Mouse (Mus musculus) small intestine, adult 2 months (tissue): ENCODE results near the gene Tpst2. TPM values are rescaled to one million over a fixed set of nuclear protein-coding genes. Genes with fewer than 3 reads are reported as not detected.
A peak's percentile ranks its signal among the peaks of the same experiment; 100 is the strongest.

ENCODE experiments used
- H3K27ac ChIP-seq: fragments of 200-500 bp; 2 replicates; pipeline ENCODE4 v1.5.1; 2012; ENCODE audit warnings: low read depth, low read length, control low read depth, inconsistent platforms; ENCODE audit not compliant: insufficient read depth
- H3K27me3 ChIP-seq: fragments of 200-500 bp; 2 replicates; pipeline ENCODE4 v1.6.1; 2012; ENCODE audit warnings: mild to moderate bottlenecking, moderate library complexity, low read length, inconsistent platforms; ENCODE audit not compliant: control insufficient read depth, insufficient read depth
- H3K36me3 ChIP-seq: fragments of 200-500 bp; 2 replicates; pipeline ENCODE4 v1.6.1; 2012; ENCODE audit warnings: mild to moderate bottlenecking, low read length, control low read depth, inconsistent platforms; ENCODE audit not compliant: control insufficient read depth, insufficient read depth
- H3K4me1 ChIP-seq: fragments of 200-500 bp; 2 replicates; pipeline ENCODE4 v1.6.1; 2012; ENCODE audit warnings: low read length, inconsistent platforms, mixed read lengths; ENCODE audit not compliant: control insufficient read depth, insufficient read depth, insufficient read length
- H3K4me3 ChIP-seq: fragments of 200-500 bp; 2 replicates; pipeline ENCODE4 v1.5.1; 2012; ENCODE audit warnings: low read depth, mild to moderate bottlenecking, control low read depth, inconsistent platforms, low read length, moderate library complexity
- CTCF ChIP-seq: fragments of 200-500 bp; IDR thresholded peaks from 2 replicates; pipeline ENCODE4 v1.5.1; 2012; ENCODE audit warnings: low read depth, mild to moderate bottlenecking, control low read depth, inconsistent platforms, low read length, moderate library complexity, mixed read lengths; ENCODE audit not compliant: insufficient replicate concordance, insufficient read length; ENCODE audit errors: extremely low read depth
- POLR2A ChIP-seq: fragments of 200-500 bp; IDR thresholded peaks from 2 replicates; pipeline ENCODE4 v1.6.1; 2012; ENCODE audit warnings: low read depth, mild to moderate bottlenecking, control low read depth, inconsistent platforms, low read length, moderate library complexity
- WGBS: fragments of 180-500 bp; shearing (Covaris S2); methylation state at CpG from one replicate; pipeline ENCODE4 v1.1.7; 2018; 5-methylcytosine and 5-hydroxymethylcytosine counted together
- polyA plus RNA-seq: library from polyadenylated mRNA; depleted of rRNA; stranded (reverse); fragments of >200 nt; gene quantifications from 2 replicates; pipeline ENCODE4 v1.2.3, GENCODE M21; 2012

Gene Tpst2
- polyA plus RNA-seq, 1 experiment = 35.4 TPM

DNA sequence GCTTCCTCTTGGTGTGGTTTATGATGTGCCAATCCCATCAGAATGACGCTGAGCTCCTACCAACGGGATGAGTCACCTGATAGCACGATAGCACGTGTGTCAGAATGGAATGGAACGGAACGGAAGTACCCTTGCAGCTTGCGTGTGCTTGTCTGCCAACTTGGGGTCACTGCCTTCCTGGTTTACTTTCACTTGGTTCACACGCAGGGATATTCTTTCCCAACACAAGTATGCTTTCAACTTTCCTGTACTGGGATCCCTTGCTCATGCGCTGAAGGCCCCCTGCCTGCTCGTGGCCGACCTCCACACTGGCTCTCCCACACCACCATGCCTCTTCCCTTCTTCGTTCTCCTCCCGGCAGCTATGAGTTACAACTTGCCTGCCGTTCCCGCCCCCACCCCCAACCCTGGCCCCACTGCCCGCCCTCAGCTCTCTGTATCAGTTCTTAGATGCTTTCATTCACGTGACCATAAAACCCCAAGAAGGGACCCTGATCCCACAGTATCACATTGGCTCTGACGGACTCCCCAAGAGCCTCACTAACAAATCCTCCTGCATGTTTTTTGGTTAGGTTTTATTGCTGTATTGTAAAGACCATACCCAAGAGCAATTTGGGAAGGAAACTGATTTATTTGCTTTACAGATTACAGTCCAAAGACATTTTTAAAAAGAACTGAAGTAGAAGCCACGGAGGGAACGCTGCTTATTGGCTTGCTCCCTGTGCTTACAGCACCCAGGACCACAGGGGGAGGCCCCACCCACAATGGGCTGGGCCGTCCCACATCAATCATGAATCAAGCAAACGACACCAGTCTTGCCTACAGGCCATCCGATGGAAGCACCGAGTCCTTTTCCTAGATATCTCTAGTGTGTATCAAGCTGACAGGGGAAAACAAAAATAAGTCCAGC, 48.4 kb downstream of the Tpst2 start:
- TF ChIP-seq POLR2A (no peak), CTCF (no peak)
- Histone ChIP-seq H3K27me3 (no peaks in the 10 kb centered on the region), H3K27ac (peak overlapping the region; percentile 77), H3K36me3 (peaks cover 10% of the 10 kb centered on the region), H3K4me3 (peak overlapping the region; percentile 51), H3K4me1 (peaks cover 5% of the 10 kb centered on the region)
- 6% methylated on average over 24 of the region's 24 CpGs for WGBS

GRCm38 (mm10) chr5:112325546-112326445, 49.3 kb downstream of the Tpst2 start, which contains the start of gene Tfip11:
TSS of gene Tfip11 (plus strand) at chr5:112326358.
- Histone ChIP-seq H3K27me3 (no peaks in the 10 kb centered on the region), H3K4me1 (peaks cover 5% of the 10 kb centered on the region), H3K27ac (peak within 1 kb of the TSS; percentile 77), H3K36me3 (peaks cover 18% of the 10 kb centered on the region), H3K4me3 (peak within 1 kb of the TSS; percentile 88)
- TF ChIP-seq CTCF (no peak), POLR2A (peak; percentile 50; the same call in 1 of the 2 replicates)
- WGBS = 4% methylated on average over 48 of the region's 48 CpGs

GRCm38 (mm10) chr5:112326446-112327009, 50.0 kb downstream of the Tpst2 start:
- TF ChIP-seq POLR2A (no peak), CTCF (no peak)
- H3K27ac ChIP-seq = peak overlapping the region; percentile 1; the same call in 1 of the 2 replicates
- H3K36me3 ChIP-seq = peaks cover 26% of the 10 kb centered on the region
- H3K27me3 ChIP-seq = no peaks in the 10 kb centered on the region
- 2% methylated on average over 30 of the region's 33 CpGs for WGBS
- peaks cover 5% of the 10 kb centered on the region for H3K4me1 ChIP-seq
- peak overlapping the region; percentile 88 for H3K4me3 ChIP-seq

GRCm38 (mm10) chr5:112327854-112328253, 51.4 kb downstream of the Tpst2 start:
- WGBS = 87% methylated on average over 15 of the region's 15 CpGs
- Histone ChIP-seq H3K4me1 (peaks cover 5% of the 10 kb centered on the region), H3K36me3 (peaks cover 38% of the 10 kb centered on the region), H3K4me3 (no peak overlapping the region), H3K27ac (no peak overlapping the region), H3K27me3 (no peaks in the 10 kb centered on the region)
- TF ChIP-seq CTCF = no peak
- no peak for TF ChIP-seq POLR2A

- Histone ChIP-seq H3K27me3 (no peaks in the 10 kb centered on the region), H3K27ac (no peak overlapping the region), H3K4me3 (no peak overlapping the region), H3K36me3 (peaks cover 59% of the 10 kb centered on the region), H3K4me1 (peaks cover 2% of the 10 kb centered on the region)
- 90% methylated on average over 14 of the region's 14 CpGs for WGBS
- no peak for TF ChIP-seq POLR2A
- TF ChIP-seq CTCF = no peak
Observed at GRCm38 (mm10) chr5:112329805-112330564, 53.5 kb downstream of the Tpst2 start.

- H3K27me3 ChIP-seq = no peaks in the 10 kb centered on the region
- H3K4me3 ChIP-seq = no peak overlapping the region
- H3K27ac ChIP-seq = no peak overlapping the region
- 39% methylated on average over 2 of the region's 2 CpGs for WGBS
- H3K36me3 ChIP-seq = peaks cover 83% of the 10 kb centered on the region
- H3K4me1 ChIP-seq = no peaks in the 10 kb centered on the region
- no peak for TF ChIP-seq POLR2A
- peak; percentile 67; the same call in 1 of the 2 replicates for TF ChIP-seq CTCF
Observed at GRCm38 (mm10) chr5:112335473-112335872, 59.0 kb downstream of the Tpst2 start.
